In the genomic region with DNA sequence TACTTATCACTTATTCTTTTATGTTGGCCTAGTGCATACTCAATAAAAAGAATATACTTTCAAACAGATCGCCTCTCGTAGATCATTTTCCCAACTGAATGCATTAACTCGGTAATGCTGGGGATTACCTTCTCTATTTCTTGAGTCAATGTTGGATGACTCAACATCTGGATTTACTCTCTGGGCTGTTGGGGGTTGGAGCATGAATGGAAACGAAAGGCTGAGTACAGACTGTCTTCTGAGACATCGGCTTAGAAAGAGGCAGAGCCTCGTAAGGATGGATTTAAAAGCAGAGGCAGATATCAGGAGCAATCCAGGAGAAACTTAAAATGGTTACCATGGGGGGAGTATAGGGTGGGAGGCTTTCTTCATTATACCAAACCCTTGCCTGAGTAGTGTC, we compare ENCODE assay signal across 34 mouse cellular contexts. TPM values are rescaled to one million over a fixed set of nuclear protein-coding genes. Genes with fewer than 3 reads are reported as not detected.
"Had no signal": no experiment of that assay in that cellular context is flagged by ENCODE, and none has a peak within 500 bp of the region (broad histone marks: within the 10 kb centered on the region; RNA-seq: fewer than 3 reads in every experiment).

No protein-coding gene starts in this region.

- H3K4me1 ChIP-seq: embryonic facial prominence, embryonic 10.5 days; embryonic facial prominence, embryonic 12.5 days; embryonic facial prominence, embryonic 13.5 days; embryonic facial prominence, embryonic 15.5 days; forebrain, embryonic 10.5 days; forebrain, embryonic 12.5 days; forebrain, embryonic 13.5 days; forebrain, embryonic 15.5 days had no signal

- H3K27me3 ChIP-seq: embryonic facial prominence, embryonic 12.5 days; embryonic facial prominence, embryonic 13.5 days; embryonic facial prominence, embryonic 15.5 days; forebrain, embryonic 12.5 days; forebrain, embryonic 13.5 days; forebrain, embryonic 15.5 days had no signal

- H3K27ac ChIP-seq: embryonic facial prominence, embryonic 10.5 days; embryonic facial prominence, embryonic 12.5 days; embryonic facial prominence, embryonic 13.5 days; embryonic facial prominence, embryonic 15.5 days; forebrain, embryonic 10.5 days; forebrain, embryonic 12.5 days; forebrain, embryonic 13.5 days; forebrain, embryonic 15.5 days; gastrocnemius, adult 2 months; heart, adult 2 months had no signal

- H3K4me3 ChIP-seq: embryonic facial prominence, embryonic 10.5 days; embryonic facial prominence, embryonic 12.5 days; embryonic facial prominence, embryonic 13.5 days; embryonic facial prominence, embryonic 15.5 days; erythroblast, embryonic 14.5 days; forebrain, embryonic 10.5 days; forebrain, embryonic 12.5 days; forebrain, embryonic 13.5 days; forebrain, embryonic 15.5 days; gastrocnemius, adult 2 months; heart, adult 2 months had no signal

- H3K4me2 ChIP-seq: embryonic facial prominence, embryonic 12.5 days; embryonic facial prominence, embryonic 13.5 days; embryonic facial prominence, embryonic 15.5 days; forebrain, embryonic 12.5 days; forebrain, embryonic 13.5 days; forebrain, embryonic 15.5 days had no signal

- H3K36me3 ChIP-seq: embryonic facial prominence, embryonic 15.5 days had no signal

- DNase-seq: cerebellum, adult 2 months; cerebellum, adult 8-10 months; cerebellum, adult 9-10 months; cerebellum, adult 9-11 months; cerebellum, postnatal 10 days; cerebellum, postnatal 14 days; cerebellum, postnatal 25 days; cerebellum, postnatal 36 days; embryo, embryonic 11 days; forebrain, postnatal 0 days; gastrocnemius, adult 2 months; gastrocnemius, postnatal 10 days; gastrocnemius, postnatal 14 days; gastrocnemius, postnatal 25 days; gastrocnemius, postnatal 36 days; heart, adult 18-20 months; heart, adult 2 months had no signal

- ATAC-seq: forebrain, embryonic 13.5 days; forebrain, embryonic 14.5 days; forebrain, embryonic 15.5 days; forebrain, embryonic 16.5 days; forebrain, postnatal 0 days had no signal

- H3K9me3 ChIP-seq: embryonic facial prominence, embryonic 12.5 days; embryonic facial prominence, embryonic 15.5 days; forebrain, embryonic 12.5 days; forebrain, embryonic 13.5 days; forebrain, embryonic 15.5 days had no signal

- H3K9ac ChIP-seq: embryonic facial prominence, embryonic 12.5 days; embryonic facial prominence, embryonic 13.5 days; embryonic facial prominence, embryonic 15.5 days; forebrain, embryonic 12.5 days; forebrain, embryonic 13.5 days; forebrain, embryonic 15.5 days; forebrain, postnatal 0 days had no signal

RNA-seq across cellular contexts. Expression of a gene that starts 47.9 kb away (rescaled TPM):
- polyA plus RNA-seq: cerebellum, adult 2 months; cortical plate, adult 2 months; embryonic facial prominence, embryonic 10.5 days; embryonic facial prominence, embryonic 11.5 days; embryonic facial prominence, embryonic 12.5 days; embryonic facial prominence, embryonic 13.5 days; embryonic facial prominence, embryonic 14.5 days; embryonic facial prominence, embryonic 15.5 days; erythroblast, embryonic 14.5 days; forebrain, embryonic 10.5 days; forebrain, embryonic 11.5 days; forebrain, embryonic 12.5 days; forebrain, embryonic 13.5 days; forebrain, embryonic 14.5 days; forebrain, embryonic 15.5 days; forebrain, embryonic 16.5 days; forebrain, postnatal 0 days; frontal cortex, adult 2 months; gonadal fat pad, adult 2 months; heart, adult 2 months had no signal
